Mouse (Mus musculus) B cell, adult 2 months (primary cell): Measurements from ENCODE around the gene Ndnf.

Experiments used
- DNase-seq, 2 experiments: peaks; one replicate each; pipeline ENCODE4 v3.0.0; 2022

Ndnf gene

GRCm38 (mm10) chr6:65759174-65759573 lies 87.8 kb downstream of the Ndnf start:
- DNase-seq, result no peak

- DNase-seq, result no peak
Observed at GRCm38 (mm10) chr6:65760073-65760472, 88.7 kb downstream of the Ndnf start.
